In the genomic region with DNA sequence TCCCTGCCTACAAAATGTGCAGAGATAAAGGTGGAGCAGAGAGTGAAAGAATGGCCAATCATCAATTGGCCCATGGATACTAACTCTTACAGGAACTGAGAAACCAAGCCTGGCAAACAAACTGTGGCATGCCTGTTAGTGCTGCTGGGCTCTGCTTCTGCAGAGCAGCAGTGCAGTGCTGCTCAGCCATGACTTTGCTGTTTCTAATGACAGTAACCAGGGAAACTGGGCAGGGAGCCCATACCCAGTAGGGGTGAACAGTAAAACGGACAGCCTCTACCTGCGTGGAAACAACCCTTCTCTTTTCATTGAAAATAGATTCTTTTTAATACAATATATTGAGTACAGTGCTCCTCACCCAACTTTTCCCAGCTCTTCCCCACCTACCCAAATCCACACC, we compare ENCODE assay signal across 11 mouse cellular contexts.
DNase-seq lines count a peak whose midpoint lies in the region; ATAC-seq lines count a peak whose summit lies in the region.
"Had no signal": no experiment of that assay in that cellular context is flagged by ENCODE, and none has a peak within 500 bp of the region (broad histone marks: within the 10 kb centered on the region; RNA-seq: fewer than 3 reads in every experiment).

No protein-coding gene starts in this region.

- H3K36me3 ChIP-seq in forebrain, embryonic 13.5 days (ENCODE audit: poor library complexity, severe bottlenecking): no peaks in the 10 kb centered on the region
- H3K36me3 ChIP-seq in forebrain, embryonic 11.5 days (ENCODE audit: control insufficient read depth, insufficient read depth, low read length): no peaks in the 10 kb centered on the region
- H3K36me3 ChIP-seq in intestine, embryonic 15.5 days: no peaks in the 10 kb centered on the region

- peak; percentile 59; the same call in 1 of the 2 replicates for ATAC-seq in forebrain, embryonic 13.5 days
- no peak for ATAC-seq in forebrain, embryonic 11.5 days (replicated peaks; ENCODE audit: low FRiP score)
- ATAC-seq in megakaryocyte progenitor cell, adult 5-6 weeks (replicated peaks; ENCODE audit: poor library complexity): peak; percentile 93
- no peak for ATAC-seq in intestine, embryonic 15.5 days

- H3K4me2 ChIP-seq in forebrain, embryonic 13.5 days: no peak overlapping the region
- H3K4me2 ChIP-seq in forebrain, embryonic 11.5 days (ENCODE audit: low read depth, low read length, severe bottlenecking): no peak overlapping the region
- H3K4me2 ChIP-seq in intestine, embryonic 15.5 days (replicated peaks): no peak overlapping the region

- H3K4me1 ChIP-seq in forebrain, embryonic 13.5 days: no peaks in the 10 kb centered on the region
- no peaks in the 10 kb centered on the region for H3K4me1 ChIP-seq in forebrain, embryonic 11.5 days (replicated peaks; ENCODE audit: control insufficient read depth, insufficient read depth, low read length)
- no peaks in the 10 kb centered on the region for H3K4me1 ChIP-seq in intestine, embryonic 15.5 days (replicated peaks)

- no peaks in the 10 kb centered on the region for H3K27me3 ChIP-seq in forebrain, embryonic 13.5 days
- H3K27me3 ChIP-seq in forebrain, embryonic 11.5 days (ENCODE audit: control insufficient read depth, insufficient read depth, low read length): no peaks in the 10 kb centered on the region
- no peaks in the 10 kb centered on the region for H3K27me3 ChIP-seq in intestine, embryonic 15.5 days (replicated peaks)
- H3K27me3 ChIP-seq: CH12.LX had no signal

- H3K9me3 ChIP-seq in forebrain, embryonic 13.5 days (replicated peaks): no peaks in the 10 kb centered on the region
- no peaks in the 10 kb centered on the region for H3K9me3 ChIP-seq in forebrain, embryonic 11.5 days (ENCODE audit: control insufficient read depth, low read length)
- no peaks in the 10 kb centered on the region for H3K9me3 ChIP-seq in intestine, embryonic 15.5 days

- no peak for DNase-seq in forebrain, embryonic 11.5 days (ENCODE audit: low spot score)
- peak; percentile 26 for DNase-seq in lung, postnatal 36 days
- DNase-seq in lung, postnatal 14 days: no peak
- peak; percentile 17 to 19 for DNase-seq in heart, postnatal 36 days
- no peak for DNase-seq in gastrocnemius, postnatal 4 days (ENCODE audit: low spot score in 2 of 2)
- DNase-seq: right cerebral cortex, postnatal 4 days had no signal

- intact Hi-C loops in heart, postnatal 36 days (cut with DNase I): no loop called here

- WGBS in forebrain, embryonic 13.5 days: 47% methylated on average over 2 of the region's 2 CpGs
- 85% methylated on average over 2 of the region's 2 CpGs for WGBS in forebrain, embryonic 11.5 days
- WGBS in intestine, embryonic 15.5 days: 87% methylated on average over 2 of the region's 2 CpGs

- no peak overlapping the region for H3K4me3 ChIP-seq in forebrain, embryonic 13.5 days
- H3K4me3 ChIP-seq in forebrain, embryonic 11.5 days (ENCODE audit: low read depth, low read length): no peak overlapping the region
- H3K4me3 ChIP-seq in intestine, embryonic 15.5 days (replicated peaks): no peak overlapping the region

- H3K27ac ChIP-seq in forebrain, embryonic 13.5 days: no peak overlapping the region
- no peak overlapping the region for H3K27ac ChIP-seq in forebrain, embryonic 11.5 days (ENCODE audit: low read depth, low read length)
- H3K27ac ChIP-seq in intestine, embryonic 15.5 days: no peak overlapping the region
- H3K27ac ChIP-seq: liver, embryonic 14.5 days had no signal

- H3K9ac ChIP-seq in forebrain, embryonic 13.5 days: no peak overlapping the region
- H3K9ac ChIP-seq in forebrain, embryonic 11.5 days (ENCODE audit: low read length): no peak overlapping the region
- no peak overlapping the region for H3K9ac ChIP-seq in intestine, embryonic 15.5 days
- H3K9ac ChIP-seq: liver, embryonic 14.5 days had no signal

Comparison
In these comparisons a context has a peak if more than half of its experiments do, and no peak if none do; other contexts are left out.
1. ATAC-seq: peak in forebrain, embryonic 13.5 days (single experiment) and megakaryocyte progenitor cell, adult 5-6 weeks (single experiment); none in forebrain, embryonic 11.5 days (single experiment) and intestine, embryonic 15.5 days (single experiment).
2. DNase-seq: peak in lung, postnatal 36 days (single experiment) and heart, postnatal 36 days (2 of 2); none in forebrain, embryonic 11.5 days (single experiment), lung, postnatal 14 days (single experiment) and gastrocnemius, postnatal 4 days (0 of 2).